Mouse (Mus musculus): ENCODE results near the gene B4galnt4.
A peak's percentile ranks its signal among the peaks of the same experiment; 100 is the strongest.

The B4galnt4 gene

DNA sequence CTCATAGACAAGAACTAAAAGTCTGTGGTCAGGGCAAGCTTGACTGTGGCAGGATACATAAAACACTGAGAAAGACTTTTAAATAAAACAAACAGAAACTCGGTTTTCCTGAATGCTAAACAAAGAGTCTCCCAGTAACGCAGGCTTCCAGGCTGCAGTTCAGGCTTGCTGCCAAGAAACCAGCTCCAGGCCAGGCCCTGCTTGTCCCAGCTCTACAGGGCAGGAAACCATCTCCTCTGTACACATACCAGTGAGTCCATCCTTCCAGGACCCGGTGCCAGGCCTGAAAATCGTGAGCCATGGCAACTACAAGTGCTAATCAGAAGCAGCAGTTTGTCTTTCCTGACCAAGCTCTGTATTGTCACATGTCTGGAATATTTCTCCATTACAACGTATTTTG lies 19.2 kb upstream of the B4galnt4 start:
- DNase-seq (ENCODE audit: low spot score in 2 of 2) = no peak

DNA sequence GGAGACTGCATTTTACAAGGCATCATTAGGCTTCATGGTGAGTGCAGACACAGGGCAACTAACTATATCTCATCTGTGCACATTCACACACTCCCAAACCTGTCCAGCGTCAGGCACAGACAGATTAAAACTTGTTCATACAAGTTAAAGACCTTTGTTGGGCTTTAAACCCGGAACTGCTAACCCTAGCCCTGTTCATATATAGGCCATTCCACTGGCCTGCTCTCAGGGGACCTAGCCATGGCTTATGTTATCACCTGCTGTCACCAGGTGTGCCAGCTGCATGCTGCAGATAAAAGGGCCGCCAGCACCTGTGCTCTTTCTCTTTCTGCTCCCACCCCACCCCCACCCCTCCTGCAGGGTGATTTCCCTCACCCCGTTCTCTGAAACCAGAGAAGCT lies 18.4 kb upstream of the B4galnt4 start:
- no peak for DNase-seq (ENCODE audit: low spot score in 2 of 2)

DNA sequence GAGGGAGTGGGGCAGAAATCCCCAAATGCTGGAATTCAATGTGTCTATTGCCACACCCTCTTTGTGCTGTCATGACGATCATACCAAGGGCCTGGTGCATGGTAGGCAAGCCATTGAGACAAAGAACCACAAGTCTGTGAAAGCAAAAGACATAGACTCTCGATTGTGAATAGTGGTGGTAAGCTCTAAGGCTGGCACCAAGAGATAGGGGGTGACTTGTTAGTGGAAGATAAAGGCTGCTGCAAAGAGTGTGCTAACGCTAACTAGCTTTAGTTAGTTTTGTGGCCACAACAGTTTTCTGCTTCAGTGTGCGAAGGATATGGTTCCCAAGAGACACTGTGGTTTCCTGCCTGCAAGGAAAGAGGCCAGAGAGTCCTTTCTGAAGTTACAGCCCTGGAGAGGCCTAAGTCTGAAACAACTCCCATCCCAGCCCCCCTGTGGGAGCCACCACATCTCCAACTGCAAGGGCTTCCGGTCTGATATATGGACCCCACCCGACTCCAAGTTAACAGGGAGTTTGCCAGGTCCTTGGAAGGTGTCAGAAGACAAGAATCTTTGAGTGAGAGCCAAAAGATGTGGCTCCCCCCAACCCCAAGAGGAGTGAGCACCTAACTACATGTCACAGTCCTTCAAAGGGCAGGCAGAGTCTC lies 13.8 kb upstream of the B4galnt4 start:
- no peak for DNase-seq (ENCODE audit: low spot score in 2 of 2)

DNA sequence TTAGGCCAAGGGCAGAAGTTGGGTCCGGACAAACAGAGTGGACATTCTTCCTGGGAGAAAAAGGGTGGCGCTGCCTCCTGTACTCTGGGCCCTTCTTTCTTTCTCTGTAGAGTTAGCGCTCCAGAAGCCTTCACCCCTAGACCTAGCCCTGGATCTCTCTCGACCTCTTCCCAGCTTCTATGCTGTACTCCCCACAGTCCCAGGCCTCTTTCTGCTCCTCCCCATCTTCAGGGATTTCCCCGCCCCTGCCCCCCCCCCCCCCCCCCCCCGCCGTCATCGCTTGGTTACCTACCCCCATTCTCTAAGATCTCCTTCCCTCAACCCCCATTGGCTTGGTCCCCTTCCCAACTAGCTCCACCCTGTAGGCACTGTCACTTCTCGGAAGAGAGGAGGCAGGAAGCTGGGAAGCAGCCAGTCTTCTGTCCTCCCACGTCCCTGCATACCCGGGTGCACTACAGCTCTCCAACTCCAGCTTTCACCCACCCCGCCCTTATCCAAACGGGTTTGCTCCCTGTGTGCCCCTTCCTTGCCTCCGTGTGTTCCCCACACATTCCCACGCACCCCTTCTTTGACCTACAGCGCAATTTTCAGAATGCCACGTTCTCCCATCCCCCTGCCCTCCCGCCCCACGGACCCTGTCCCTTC lies 13.2 kb upstream of the B4galnt4 start:
- DNase-seq (ENCODE audit: low spot score in 2 of 2) = no peak

DNA sequence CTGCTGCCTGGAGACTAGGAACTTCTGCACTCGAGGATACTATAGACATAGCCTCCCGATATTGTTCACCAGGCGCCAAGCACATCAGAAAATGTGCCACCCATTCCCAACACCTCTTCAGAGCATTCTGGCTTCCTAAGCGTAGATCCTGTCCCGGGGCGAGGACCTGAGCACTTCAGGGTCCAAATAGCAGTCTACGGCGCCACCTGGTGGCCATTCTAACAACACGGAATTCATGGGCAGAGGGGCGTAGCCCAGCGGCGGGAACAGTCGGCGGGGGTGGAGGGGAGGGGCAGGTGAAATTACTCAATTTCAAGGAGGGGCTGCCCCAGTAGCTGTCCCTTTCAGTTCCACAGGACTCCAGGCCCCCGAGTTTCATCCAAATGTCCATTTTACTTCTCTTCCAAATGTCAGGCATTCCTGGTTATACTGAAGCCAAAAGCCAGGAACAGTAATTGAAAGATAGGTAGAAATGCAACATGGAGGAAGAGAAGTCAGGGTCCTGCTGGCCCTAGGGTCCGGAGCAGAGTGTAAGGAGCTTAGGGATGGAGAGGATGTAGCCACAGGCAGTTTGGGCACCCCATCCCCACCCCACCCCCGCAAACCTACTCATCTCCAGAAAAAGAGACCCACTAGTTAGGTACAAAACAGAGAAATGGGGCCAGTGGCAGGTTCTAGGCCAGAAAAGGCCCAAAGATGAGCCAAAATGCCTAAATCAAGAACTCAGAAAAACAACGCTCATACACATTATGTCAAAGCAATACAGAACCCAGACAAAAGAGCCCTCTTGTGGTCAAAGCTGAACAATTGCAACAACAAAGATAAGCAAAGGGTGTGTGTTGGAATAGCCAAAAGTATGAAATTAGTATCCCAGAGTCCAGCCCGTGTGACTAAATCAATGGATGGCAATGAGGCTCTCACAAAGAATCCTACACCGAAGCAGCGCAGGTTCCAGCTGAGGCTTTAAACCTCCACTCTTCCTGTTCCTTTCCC lies 12.4 kb upstream of the B4galnt4 start:
- DNase-seq (ENCODE audit: low spot score in 2 of 2) = peak; percentile 75 to 89

DNA sequence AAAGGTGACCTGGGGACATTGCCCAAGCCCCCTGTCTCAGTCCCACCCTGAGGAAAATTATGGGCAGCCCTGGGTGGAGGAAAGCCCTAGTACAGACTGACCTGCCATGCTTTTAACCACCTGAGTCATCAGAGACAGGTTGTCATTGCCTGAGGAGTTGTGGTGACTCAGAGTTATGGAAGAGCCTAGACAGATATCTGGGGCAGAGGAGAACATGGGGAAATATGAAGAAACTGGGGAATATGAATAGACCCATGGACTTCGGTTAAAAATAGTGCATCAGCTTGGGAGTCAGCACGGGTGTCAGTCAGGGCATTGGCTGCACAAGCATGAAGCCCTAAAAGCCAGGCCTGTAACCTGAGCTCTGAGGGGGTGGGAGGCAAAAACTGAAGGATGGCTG lies 11.6 kb upstream of the B4galnt4 start:
- no peak for DNase-seq (ENCODE audit: low spot score in 2 of 2)

DNA sequence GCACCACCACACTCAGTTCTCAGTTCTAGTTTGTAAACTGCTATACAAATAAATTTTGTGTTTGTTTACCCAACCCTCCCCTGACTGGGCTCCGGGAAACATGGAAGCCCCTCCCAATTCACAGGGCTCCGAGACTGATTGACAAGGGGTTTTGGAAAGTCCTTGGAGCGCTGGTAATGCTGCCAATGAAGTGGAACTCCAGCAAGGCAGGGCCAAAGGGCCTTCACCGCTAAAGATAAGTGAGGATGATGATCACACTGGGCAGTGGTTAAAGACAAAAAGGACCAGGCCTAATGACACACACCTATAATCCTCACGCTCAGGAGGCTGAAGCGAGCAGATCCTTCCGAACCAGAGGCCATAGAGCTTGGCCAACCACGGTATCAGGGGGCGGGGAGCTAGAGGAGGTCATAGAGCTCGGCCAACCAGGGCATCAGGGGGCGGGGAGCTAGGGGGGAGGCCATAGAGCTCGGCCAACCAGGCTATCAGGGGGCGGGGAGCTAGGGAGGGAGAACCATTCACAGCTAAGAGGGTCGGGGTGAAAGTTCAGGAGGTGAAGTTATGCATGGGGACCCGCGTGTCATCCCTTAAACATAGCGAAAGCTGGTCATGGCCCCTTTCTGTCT lies 9.7 kb upstream of the B4galnt4 start:
- DNase-seq (ENCODE audit: low spot score in 2 of 2) = no peak

DNA sequence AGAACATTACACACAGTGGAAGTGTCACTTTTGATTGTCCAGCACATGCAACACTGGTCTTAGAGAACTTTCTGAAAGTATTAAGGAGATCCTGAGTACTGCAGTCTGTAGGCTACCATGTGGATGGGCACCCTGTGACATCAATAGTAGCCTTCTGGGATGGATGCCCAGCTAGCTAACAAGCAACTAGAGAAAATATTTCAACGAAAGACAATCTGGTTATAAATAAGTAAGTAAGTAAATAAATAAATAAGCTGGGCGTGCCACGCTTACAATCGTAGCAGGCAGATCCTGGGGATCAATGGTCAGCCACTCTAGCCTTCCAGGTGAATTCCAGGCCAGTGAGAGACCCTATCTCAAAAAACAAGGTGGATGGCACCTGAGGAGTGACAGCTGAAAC lies 8.9 kb upstream of the B4galnt4 start:
- DNase-seq (ENCODE audit: low spot score in 2 of 2) = no peak

DNA sequence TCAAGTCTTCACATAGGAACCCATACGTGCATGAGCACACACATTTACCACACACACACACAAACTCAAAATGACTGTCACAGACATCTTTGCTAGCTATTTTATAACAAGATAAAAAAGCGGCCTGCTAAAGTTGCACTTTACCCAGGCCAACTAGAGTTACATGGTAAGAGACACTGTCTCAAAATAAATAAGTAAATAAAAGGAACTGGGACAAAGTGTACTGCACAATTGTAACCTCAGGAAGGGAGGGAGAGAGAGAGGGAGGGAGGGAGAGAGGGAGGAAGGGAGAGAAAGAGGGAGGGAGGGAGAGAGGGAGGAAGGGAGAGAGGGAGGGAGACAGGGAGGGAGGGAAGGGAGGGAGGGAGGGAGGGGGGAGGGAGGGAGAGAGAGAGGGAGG lies 8.5 kb upstream of the B4galnt4 start:
- DNase-seq (ENCODE audit: low spot score in 2 of 2) = no peak

DNA sequence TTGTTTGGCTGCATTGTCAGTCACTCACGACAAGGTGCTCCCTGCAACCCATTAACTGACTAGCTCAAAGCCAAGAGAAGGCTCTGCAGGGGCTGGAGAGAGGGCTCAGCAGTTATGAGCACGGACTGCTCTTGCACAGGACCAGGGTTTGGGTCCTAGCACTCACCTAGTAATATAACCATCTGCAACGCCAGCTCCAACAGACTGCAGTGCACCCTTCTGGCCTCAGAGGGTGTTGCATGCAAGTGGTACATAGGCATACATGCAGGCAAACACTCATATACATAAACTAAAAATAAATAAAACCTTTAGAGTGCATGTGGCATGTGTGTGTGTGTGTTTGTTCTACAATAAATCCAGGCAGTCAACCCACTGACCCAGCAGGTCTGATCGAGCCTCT lies 5.1 kb upstream of the B4galnt4 start:
- no peak for DNase-seq (ENCODE audit: low spot score in 2 of 2)

DNA sequence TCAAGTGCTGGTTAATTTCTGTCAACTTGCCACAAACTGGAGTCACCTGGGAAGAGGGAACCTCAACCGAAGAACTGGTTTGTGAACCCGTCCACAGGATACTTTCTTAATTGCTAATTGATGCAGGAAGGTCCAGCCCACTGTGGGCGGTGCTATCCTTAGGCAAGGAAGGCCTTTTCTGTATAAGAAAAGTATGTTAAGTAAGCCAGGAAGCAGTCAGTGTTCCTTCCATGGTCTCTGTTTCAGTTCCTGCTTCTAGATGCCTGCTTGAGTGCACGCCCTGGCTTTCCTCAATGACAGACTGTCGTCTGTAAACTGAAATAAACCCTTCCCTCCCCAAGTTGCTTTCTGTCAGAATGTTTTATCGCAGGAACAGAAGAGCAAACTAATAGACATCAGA lies 3.9 kb upstream of the B4galnt4 start:
- no peak for DNase-seq (ENCODE audit: low spot score in 2 of 2)

DNA sequence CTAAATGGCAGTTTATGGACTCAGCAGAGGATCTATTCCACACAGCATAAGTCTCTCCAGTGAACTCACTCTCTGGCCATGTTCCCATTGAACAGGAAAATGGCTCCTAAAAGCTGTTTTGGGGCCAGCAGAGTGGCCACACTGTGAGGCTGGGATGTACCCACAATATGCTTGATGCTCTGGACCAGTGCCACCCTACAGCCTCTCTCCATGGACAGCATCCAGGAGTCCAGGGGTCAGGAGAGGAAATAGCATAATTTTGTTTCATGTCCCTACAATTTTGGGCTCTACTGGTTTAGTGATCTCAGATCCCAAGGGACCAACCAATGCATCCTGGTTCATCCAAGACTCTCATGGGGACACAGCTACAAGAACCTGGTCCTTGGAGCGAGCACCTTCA lies 3.4 kb upstream of the B4galnt4 start:
- DNase-seq (ENCODE audit: low spot score in 2 of 2) = no peak

DNA sequence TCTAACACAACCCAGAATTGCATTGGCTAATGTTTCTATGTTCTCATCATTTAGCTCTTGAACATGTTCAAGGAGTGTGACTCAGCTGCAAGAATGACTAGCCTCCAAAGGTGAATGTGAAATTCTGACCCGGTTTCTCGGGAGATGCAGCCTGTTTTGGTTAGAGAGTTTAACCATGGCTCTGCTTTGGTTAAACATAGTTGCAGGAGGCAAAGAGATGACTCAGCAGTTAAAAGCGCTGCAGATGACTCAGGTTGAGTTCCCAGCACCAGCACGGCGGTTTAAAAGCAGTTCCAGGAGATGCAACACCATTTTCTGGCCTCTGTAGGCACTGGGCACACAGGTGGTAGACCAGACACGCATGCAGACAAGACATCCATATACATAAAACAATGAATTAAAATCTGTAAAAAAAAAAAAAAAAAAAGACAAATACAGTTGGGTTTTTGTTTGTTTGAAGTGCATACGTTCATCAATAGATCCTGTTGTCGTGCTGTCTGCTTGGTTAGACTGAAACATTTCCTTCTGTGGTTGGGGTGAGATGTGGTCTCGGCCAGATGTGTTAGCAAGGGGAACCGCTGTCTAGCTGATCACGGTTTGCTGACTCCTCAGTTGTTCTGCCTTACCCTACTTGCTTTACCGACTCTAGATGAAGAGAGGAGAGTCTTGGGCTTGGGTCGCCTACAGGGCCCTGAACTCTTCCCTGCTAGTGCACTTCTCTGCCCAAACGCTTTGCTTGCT lies 2.1 kb upstream of the B4galnt4 start:
- DNase-seq (ENCODE audit: low spot score in 2 of 2) = no peak

DNA sequence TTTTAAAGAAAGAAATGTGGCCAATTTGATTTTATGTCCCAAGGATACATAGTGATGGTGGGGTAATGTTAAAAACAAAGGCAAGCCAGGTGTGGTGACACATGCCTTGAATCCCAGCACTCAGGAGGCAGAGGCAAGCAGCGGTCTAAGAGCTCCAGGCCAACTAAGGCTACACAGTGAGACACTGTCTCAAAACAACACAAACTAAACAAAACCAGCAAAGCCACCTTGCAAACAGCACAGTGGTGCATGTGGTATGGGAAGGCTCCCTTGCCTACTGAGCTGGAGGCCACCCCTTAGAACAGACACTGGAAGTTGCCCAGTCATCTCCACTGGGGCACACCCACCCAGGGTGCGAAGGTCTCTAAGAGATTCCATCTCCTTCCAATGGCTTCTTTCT lies 975 bp upstream of the B4galnt4 start:
- no peak for DNase-seq (ENCODE audit: low spot score in 2 of 2)

DNA sequence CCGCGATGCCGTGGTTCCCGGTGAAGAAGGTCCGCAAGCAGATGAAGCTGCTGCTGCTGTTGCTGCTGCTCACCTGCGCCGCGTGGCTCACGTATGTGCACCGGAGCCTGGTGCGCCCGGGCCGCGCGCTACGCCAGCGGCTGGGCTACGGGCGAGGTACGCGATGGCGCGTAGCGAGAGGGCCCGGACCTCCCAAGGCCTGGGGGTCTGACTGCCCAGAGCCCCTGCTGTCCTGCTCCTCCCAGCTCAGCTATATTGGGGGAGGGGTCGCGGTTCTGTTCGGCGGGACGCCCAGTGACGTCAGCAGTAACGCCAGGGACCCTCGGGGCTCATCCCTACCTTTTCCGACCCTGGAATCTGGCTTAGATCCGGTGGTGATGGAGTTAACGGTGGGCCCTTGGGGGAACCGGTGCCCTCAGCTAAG lies 377 bp downstream of the B4galnt4 start:
- no peak for DNase-seq (ENCODE audit: low spot score in 2 of 2)

DNA sequence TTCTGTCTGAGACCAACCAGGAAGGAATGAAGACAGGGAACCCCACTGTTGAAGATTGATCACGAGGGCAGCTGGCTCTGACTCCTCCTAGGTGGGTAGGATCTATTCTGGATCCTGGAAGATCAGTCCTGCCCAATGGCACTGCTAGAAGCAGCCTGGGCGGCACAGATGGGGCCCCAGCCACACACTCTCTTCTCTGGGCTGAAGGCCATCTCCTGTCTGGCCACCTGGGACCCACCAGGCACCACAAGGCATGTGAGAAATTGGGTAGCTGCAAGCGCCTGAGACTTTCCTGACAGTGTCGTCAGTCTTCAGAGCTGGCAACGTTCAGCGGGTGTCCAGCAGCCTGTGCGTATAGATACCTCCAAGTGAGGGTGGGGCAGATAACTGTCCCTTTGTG lies 1.6 kb downstream of the B4galnt4 start:
- DNase-seq (ENCODE audit: low spot score in 2 of 2) = no peak

DNA sequence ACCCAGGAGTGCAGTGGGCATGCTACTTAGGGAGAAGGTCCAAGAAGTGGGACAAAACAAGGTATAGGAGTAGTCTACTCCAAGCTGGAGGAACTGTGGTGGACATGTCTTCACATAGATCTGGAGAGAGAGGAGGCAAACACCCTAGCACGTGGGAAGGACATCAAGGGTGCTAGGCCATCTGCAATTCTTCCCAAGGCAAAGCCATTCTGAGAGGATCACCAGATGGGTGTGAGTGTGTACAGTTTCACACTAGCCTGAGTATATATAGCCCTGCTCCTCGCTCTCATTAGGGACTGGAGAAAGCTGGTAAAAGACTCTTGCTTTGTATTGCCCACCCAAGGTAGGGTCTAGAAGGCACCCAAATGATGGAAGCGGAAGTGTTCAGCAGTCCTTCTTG lies 2.4 kb downstream of the B4galnt4 start:
- no peak for DNase-seq (ENCODE audit: low spot score in 2 of 2)

DNA sequence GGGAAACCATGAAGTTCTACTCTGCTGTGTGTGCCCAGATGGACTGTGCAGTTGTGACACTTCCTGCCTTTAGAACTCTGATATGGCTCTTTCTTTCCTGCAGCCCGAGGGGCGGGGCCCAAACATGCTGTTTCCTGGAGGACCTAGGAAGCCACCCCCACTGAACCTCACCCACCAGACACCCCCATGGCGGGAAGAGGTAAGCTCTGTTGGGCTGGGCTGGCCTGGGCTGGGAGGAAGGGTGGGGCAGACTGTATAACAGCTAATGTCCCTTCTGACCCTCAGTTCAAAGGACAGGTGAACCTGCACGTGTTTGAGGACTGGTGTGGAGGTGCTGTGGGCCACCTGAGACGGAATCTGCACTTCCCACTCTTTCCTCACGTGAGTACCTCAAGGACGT lies 3.3 kb downstream of the B4galnt4 start:
- no peak for DNase-seq (ENCODE audit: low spot score in 2 of 2)

DNA sequence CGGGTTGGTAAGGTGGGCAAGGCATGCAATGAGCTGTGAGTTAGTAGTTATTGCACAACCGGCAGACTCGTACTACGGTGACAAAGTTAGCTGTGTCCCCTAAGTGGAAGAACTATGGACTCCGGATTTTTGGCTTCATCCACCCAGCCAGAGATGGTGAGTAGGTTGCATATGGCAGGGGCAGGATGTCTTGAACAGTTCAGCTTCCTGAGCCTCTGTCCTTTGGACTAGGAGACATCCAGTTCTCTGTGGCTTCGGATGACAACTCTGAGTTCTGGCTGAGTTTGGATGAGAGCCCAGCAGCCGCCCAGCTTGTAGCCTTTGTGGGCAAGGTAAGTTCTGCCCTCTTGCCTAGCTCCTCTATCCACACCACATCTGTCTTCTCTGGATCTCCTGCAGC lies 3.7 kb downstream of the B4galnt4 start:
- DNase-seq (ENCODE audit: low spot score in 2 of 2) = no peak

DNA sequence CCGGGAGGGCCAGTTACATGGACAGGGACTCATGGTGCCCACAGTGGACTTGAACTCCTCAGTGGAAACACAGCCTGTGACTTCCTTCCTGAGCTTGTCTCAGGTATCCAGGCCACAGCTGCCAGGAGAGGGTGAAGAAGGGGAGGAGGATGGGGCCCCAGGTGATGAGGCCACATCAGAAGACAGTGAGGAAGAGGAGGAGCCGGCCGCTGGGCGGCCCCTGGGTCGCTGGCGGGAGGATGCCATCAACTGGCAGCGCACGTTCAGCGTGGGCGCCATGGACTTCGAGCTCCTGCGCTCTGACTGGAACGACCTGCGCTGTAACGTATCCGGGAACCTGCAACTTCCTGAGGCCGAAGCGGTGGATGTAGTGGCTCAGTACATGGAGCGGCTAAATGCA lies 7.4 kb downstream of the B4galnt4 start:
- no peak for DNase-seq (ENCODE audit: low spot score in 2 of 2)

DNA sequence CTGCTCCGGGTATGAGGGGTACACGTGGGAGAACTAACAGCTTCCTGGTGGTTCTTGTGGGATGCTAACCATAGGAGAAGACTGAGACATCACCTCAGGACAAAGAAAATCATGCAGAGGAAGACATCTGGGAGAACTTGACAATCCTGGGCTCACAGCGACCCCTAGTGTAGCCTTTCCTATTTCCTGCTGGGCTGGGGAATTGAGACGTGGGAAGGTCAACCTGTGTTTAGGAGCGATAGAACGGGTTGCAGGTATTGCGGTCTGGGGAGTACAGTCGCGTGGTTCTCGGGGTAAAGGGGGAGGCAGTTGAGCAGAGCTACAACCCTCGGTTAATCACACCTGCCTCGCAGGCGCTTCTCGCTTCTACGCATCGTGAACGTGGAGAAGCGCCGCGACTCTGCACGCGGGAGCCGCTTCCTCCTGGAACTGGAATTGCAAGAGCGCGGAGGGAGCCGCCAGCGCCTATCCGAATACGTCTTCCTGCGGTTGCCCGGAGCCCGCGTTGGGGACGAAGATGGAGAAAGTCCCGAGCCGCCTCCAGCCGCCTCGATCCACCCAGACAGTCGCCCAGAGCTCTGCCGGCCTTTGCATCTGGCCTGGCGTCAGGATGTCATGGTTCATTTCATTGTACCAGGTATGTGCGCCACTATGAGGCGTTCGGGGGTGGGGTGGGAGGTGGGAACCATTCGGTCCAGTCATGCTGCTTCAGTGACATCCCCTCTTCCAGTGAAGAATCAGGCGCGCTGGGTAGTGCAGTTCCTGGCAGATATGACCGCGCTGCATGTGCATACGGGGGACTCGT lies 9.4 kb downstream of the B4galnt4 start:
- DNase-seq (ENCODE audit: low spot score in 2 of 2) = peak in 1 of 2 experiments; percentile 82
